Mouse (Mus musculus) C2C12 (cell line): ENCODE measurements around the gene Olfr1155. TPM values are rescaled to one million over a fixed set of nuclear protein-coding genes. Genes with fewer than 3 reads are reported as not detected.

Experiments used
- H3K27me3 ChIP-seq: one replicate; pipeline ENCODE4 v1.6.1; 2011; ENCODE audit not compliant: control insufficient read depth, insufficient read depth, insufficient read length
- H3K36me3 ChIP-seq: one replicate; pipeline ENCODE4 v1.6.1; 2011; ENCODE audit not compliant: control insufficient read depth, insufficient read depth
- H3K4me3 ChIP-seq: one replicate; pipeline ENCODE4 v1.5.1; 2011; ENCODE audit warnings: mild to moderate bottlenecking, control low read depth; ENCODE audit not compliant: poor library complexity, insufficient read depth, severe bottlenecking
- H3K79me2 ChIP-seq: one replicate; pipeline ENCODE4 v1.6.1; 2011; ENCODE audit not compliant: control insufficient read depth, insufficient read depth
- H3K79me3 ChIP-seq: one replicate; pipeline ENCODE4 v1.6.1; 2011; ENCODE audit warnings: low read depth, control low read depth
- H3ac ChIP-seq: one replicate; pipeline ENCODE3; 2011; ENCODE audit warnings: low read depth; ENCODE audit not compliant: control insufficient read depth, insufficient read length
- CEBPB ChIP-seq: IDR thresholded peaks from one replicate; pipeline ENCODE4 v1.6.1; 2011; ENCODE audit warnings: low read depth, mild to moderate bottlenecking, control low read depth, moderate library complexity
- CTCF ChIP-seq: IDR thresholded peaks from one replicate; pipeline ENCODE4 v1.5.1; 2011; ENCODE audit not compliant: control insufficient read depth, insufficient read depth, insufficient read length
- FOSL1 ChIP-seq: IDR thresholded peaks from one replicate; pipeline ENCODE4 v1.8.0; 2011; ENCODE audit warnings: mild to moderate bottlenecking, low read length; ENCODE audit not compliant: poor library complexity, insufficient read depth, severe bottlenecking
- MAX ChIP-seq: IDR thresholded peaks from one replicate; pipeline ENCODE4 v1.6.1; 2011; ENCODE audit warnings: mild to moderate bottlenecking, control low read depth
- MYOD1 ChIP-seq: IDR thresholded peaks from one replicate; pipeline ENCODE4 v1.6.1; 2011; ENCODE audit warnings: low read depth; ENCODE audit not compliant: control insufficient read depth, insufficient read length
- MYOG ChIP-seq: IDR thresholded peaks from one replicate; pipeline ENCODE4 v1.6.1; 2011; ENCODE audit not compliant: control insufficient read depth, insufficient read length; ENCODE audit errors: extremely low read depth
- USF1 ChIP-seq: IDR thresholded peaks from one replicate; pipeline ENCODE4 v1.6.1; 2011; ENCODE audit warnings: low read depth, mild to moderate bottlenecking, control low read depth, moderate library complexity
- long read RNA-seq, 2 experiments: library from polyadenylated mRNA; unstranded; transcript quantifications; one replicate each; pipeline ENCODE4 v2.0.0; 2019 to 2020
- polyA plus RNA-seq: library from polyadenylated mRNA; unstranded; fragments of >200 nt; fragmentation: generic; extraction: Trizol; gene quantifications from one replicate; pipeline ENCODE4 v1.2.1, GENCODE M21; 2012; ENCODE audit warnings: missing spikeins

Gene Olfr1155
- not detected for polyA plus RNA-seq
- long read RNA-seq, experiment 1 = 0 reads
- long read RNA-seq, experiment 2 = 0 reads

DNA sequence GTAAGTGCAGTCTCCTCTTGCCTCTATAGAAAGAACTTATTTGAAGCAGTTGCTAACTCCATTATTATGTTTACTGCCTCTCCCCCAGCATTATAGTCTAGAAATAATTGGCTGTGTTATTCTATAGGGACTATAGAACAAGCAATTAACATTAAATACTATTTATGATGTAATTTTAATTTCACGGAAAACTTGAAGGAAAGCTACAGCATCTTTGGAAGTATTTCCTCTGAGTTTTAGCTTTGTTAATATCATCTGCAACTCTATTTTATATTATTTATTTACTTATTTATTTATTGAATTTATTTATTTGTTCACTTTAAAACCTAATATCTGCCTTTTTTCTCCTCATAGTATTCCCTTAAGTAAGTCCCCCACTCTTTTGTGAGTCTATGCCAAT lies at the start of gene Olfr1155:
Gene Olfr1155, minus strand, starts transcription at position 101 of the 400 bp plus-strand sequence.
- Histone ChIP-seq H3K27me3 (no peaks in the 10 kb centered on the region), H3K79me3 (no peaks in the 10 kb centered on the region), H3ac (no peak within 1 kb of the TSS), H3K36me3 (no peaks in the 10 kb centered on the region), H3K4me3 (no peak within 1 kb of the TSS), H3K79me2 (no peaks in the 10 kb centered on the region)
- TF ChIP-seq MYOD1 (no peak), CEBPB (no peak), MYOG (no peak), CTCF (no peak), MAX (no peak), FOSL1 (no peak), USF1 (no peak)

DNA sequence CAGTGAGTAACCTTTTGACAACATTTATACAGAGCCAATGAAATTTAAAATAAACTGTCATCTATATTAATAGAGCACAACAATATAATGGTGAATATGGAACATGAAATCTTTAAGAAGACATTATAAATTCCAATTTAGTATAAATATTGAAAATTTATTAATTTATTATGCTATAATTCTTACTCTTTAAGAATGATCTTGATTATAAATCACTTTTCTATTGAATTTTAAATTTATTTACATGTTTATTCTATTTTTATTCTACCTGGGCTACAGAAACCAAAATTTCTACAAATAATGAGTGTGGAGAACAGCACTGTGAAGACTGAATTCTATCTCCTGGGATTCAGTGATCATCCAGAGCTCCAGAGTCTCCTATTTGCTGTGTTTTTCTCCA lies 44.9 kb upstream of the Olfr1155 start, which contains the start of gene Olfr1158:
Gene Olfr1158, plus strand, starts transcription at position 301 of the 400 bp plus-strand sequence.
- no peak within 1 kb of the TSS for H3ac ChIP-seq
- no peak within 1 kb of the TSS for H3K4me3 ChIP-seq
- no peaks in the 10 kb centered on the region for H3K79me2 ChIP-seq
- TF ChIP-seq MYOD1 (no peak), USF1 (no peak), CTCF (no peak)
- no peaks in the 10 kb centered on the region for H3K79me3 ChIP-seq
- H3K36me3 ChIP-seq = no peaks in the 10 kb centered on the region
- H3K27me3 ChIP-seq = no peaks in the 10 kb centered on the region

- TF ChIP-seq FOSL1 = no peak
- no peak for TF ChIP-seq MYOD1
- H3K4me3 ChIP-seq = no peak within 1 kb of the TSS
Measured at GRCm38 (mm10) chr2:87974563-87974962, 29.6 kb upstream of the Olfr1155 start, which contains the start of gene Olfr74. Gene Olfr74, minus strand, starts transcription at chr2:87974663.

GRCm38 (mm10) chr2:87968199-87968598 lies 23.3 kb upstream of the Olfr1155 start, which contains the start of gene Olfr1157:
Gene Olfr1157, minus strand, starts transcription at chr2:87968299.
- Histone ChIP-seq H3K36me3 (no peaks in the 10 kb centered on the region), H3K4me3 (no peak within 1 kb of the TSS), H3K27me3 (no peaks in the 10 kb centered on the region), H3ac (no peak within 1 kb of the TSS), H3K79me3 (no peaks in the 10 kb centered on the region), H3K79me2 (no peaks in the 10 kb centered on the region)
- TF ChIP-seq MYOG (no peak), MYOD1 (no peak), FOSL1 (no peak), CTCF (no peak), MAX (no peak), USF1 (no peak), CEBPB (no peak)

More at GRCm38 (mm10) chr2:87974563-87974962, 29.6 kb upstream of the Olfr1155 start, which contains the start of gene Olfr74:
- no peaks in the 10 kb centered on the region for H3K27me3 ChIP-seq
- no peaks in the 10 kb centered on the region for H3K79me2 ChIP-seq
- no peaks in the 10 kb centered on the region for H3K79me3 ChIP-seq
- H3ac ChIP-seq = no peak within 1 kb of the TSS
- H3K36me3 ChIP-seq = no peaks in the 10 kb centered on the region

DNA sequence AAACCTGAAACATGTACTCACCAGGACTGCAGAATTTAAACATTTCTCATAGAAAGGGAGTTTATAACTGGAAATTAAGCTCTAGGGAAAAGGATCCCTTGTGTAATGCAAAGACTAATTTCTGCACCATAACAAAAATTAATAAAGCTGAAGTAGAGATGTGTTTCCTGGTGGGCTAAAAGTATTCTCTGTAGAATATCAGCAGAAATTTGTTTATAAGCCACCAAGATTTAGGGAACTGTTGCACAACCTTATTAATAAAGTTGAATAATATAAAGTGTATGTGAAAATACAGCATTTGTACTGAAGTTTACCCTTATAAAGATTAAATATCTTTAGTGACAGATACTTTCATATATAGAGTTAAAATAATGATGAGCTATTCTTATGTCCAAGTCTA lies 8.1 kb upstream of the Olfr1155 start, which contains the start of gene Olfr1156:
Gene Olfr1156, minus strand, starts transcription at position 101 of the 400 bp plus-strand sequence.
- Histone ChIP-seq H3ac (no peak within 1 kb of the TSS), H3K79me2 (no peaks in the 10 kb centered on the region), H3K79me3 (no peaks in the 10 kb centered on the region), H3K4me3 (no peak within 1 kb of the TSS), H3K36me3 (no peaks in the 10 kb centered on the region), H3K27me3 (no peaks in the 10 kb centered on the region)
- TF ChIP-seq MYOD1 (no peak), MYOG (no peak), CEBPB (no peak), MAX (no peak), FOSL1 (no peak), CTCF (no peak)

DNA sequence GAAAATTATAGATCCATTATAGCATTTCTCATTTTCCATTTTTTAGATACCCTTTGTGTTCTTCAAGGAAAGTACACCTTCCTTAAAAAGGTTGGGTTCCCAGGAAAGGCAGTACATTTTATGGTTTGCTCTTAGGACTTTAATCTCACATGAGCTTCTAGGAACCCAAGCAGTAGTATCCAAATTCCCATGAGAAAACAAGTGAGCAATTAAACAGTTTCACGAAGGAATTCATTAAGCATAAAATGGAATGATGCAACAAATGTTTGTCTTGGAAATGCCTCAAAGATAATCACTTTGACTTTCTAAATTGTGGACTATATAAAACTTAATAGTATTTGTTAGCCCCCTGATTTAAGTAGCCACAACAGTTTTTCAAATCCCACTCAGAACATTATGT lies 39.9 kb downstream of the Olfr1155 start, which contains the start of gene Olfr1154:
Gene Olfr1154, minus strand, starts transcription at position 101 of the 400 bp plus-strand sequence.
- no peaks in the 10 kb centered on the region for H3K79me2 ChIP-seq
- H3K4me3 ChIP-seq = no peak within 1 kb of the TSS
- no peaks in the 10 kb centered on the region for H3K36me3 ChIP-seq
- H3K27me3 ChIP-seq = no peaks in the 10 kb centered on the region
- TF ChIP-seq FOSL1 (no peak), CTCF (no peak), CEBPB (no peak), MYOG (no peak), MYOD1 (no peak), MAX (no peak)
- no peaks in the 10 kb centered on the region for H3K79me3 ChIP-seq
- no peak within 1 kb of the TSS for H3ac ChIP-seq
